Mouse (Mus musculus): ENCODE data around the gene Tcf7l2. TPM values are rescaled to one million over a fixed set of nuclear protein-coding genes. Genes with fewer than 3 reads are reported as not detected.

The Tcf7l2 gene
- polyA plus RNA-seq, 1 experiment from 2014 or later, result 401 TPM

- ATAC-seq (ENCODE audit: low FRiP score) (no peak), DNase-seq (ENCODE audit: low spot score, missing footprints) (no peak)
- Histone ChIP-seq H3K36me3 (ENCODE audit: control insufficient read depth, insufficient read depth, low read length) (no peaks in the 10 kb centered on the region), H3K9me3 (ENCODE audit: control insufficient read depth, low read length) (no peaks in the 10 kb centered on the region), H3K4me3 (ENCODE audit: low read depth, low read length) (no peak overlapping the region), H3K4me2 (no peak overlapping the region), H3K27ac (ENCODE audit: low read depth, low read length) (no peak overlapping the region), H3K9ac (ENCODE audit: low read length) (no peak overlapping the region), H3K4me1 (ENCODE audit: control insufficient read depth, insufficient read depth, low read length) (peaks cover 2% of the 10 kb centered on the region), H3K27me3 (ENCODE audit: control insufficient read depth, insufficient read depth, low read length) (no peaks in the 10 kb centered on the region)
- WGBS, result 91% methylated on average over 9 of the region's 9 CpGs
Measured at GRCm38 (mm10) chr19:55830976-55831559, 89.4 kb downstream of the Tcf7l2 start.

- H3K9me3 ChIP-seq (ENCODE audit: control insufficient read depth, low read length), result no peaks in the 10 kb centered on the region
- no peak overlapping the region for H3K9ac ChIP-seq (ENCODE audit: low read length)
- ATAC-seq (ENCODE audit: low FRiP score) (no peak), DNase-seq (ENCODE audit: low spot score, missing footprints) (no peak)
- no peak overlapping the region for H3K4me2 ChIP-seq
- H3K4me1 ChIP-seq (ENCODE audit: control insufficient read depth, insufficient read depth, low read length), result peaks cover 9% of the 10 kb centered on the region
- WGBS, result 87% methylated on average over 4 of the region's 4 CpGs
- no peak overlapping the region for H3K4me3 ChIP-seq (ENCODE audit: low read depth, low read length)
- no peak overlapping the region for H3K27ac ChIP-seq (ENCODE audit: low read depth, low read length)
- no peaks in the 10 kb centered on the region for H3K27me3 ChIP-seq (ENCODE audit: control insufficient read depth, insufficient read depth, low read length)
- no peaks in the 10 kb centered on the region for H3K36me3 ChIP-seq (ENCODE audit: control insufficient read depth, insufficient read depth, low read length)
Measured at GRCm38 (mm10) chr19:55832122-55832521, 90.5 kb downstream of the Tcf7l2 start.

- Histone ChIP-seq H3K4me2 (no peak overlapping the region), H3K36me3 (ENCODE audit: control insufficient read depth, insufficient read depth, low read length) (no peaks in the 10 kb centered on the region), H3K4me1 (ENCODE audit: control insufficient read depth, insufficient read depth, low read length) (peaks cover 25% of the 10 kb centered on the region), H3K27ac (ENCODE audit: low read depth, low read length) (no peak overlapping the region), H3K27me3 (ENCODE audit: control insufficient read depth, insufficient read depth, low read length) (no peaks in the 10 kb centered on the region), H3K9me3 (ENCODE audit: control insufficient read depth, low read length) (no peaks in the 10 kb centered on the region), H3K4me3 (ENCODE audit: low read depth, low read length) (no peak overlapping the region), H3K9ac (ENCODE audit: low read length) (no peak overlapping the region)
- ATAC-seq (ENCODE audit: low FRiP score) (no peak), DNase-seq (ENCODE audit: low spot score, missing footprints) (no peak)
- WGBS, result 96% methylated on average over 4 of the region's 4 CpGs
Measured at GRCm38 (mm10) chr19:55833807-55834385, 92.3 kb downstream of the Tcf7l2 start.

- H3K9ac ChIP-seq (ENCODE audit: low read length), result no peak overlapping the region; the same call in 1 of the 2 replicates
- peak; percentile 41; the same call in 1 of the 2 replicates for ATAC-seq (ENCODE audit: low FRiP score)
- DNase-seq (ENCODE audit: low spot score, missing footprints), result no peak
- 73% methylated on average over 5 of the region's 5 CpGs for WGBS
- H3K4me1 ChIP-seq (ENCODE audit: control insufficient read depth, insufficient read depth, low read length), result peaks cover 34% of the 10 kb centered on the region
- H3K27me3 ChIP-seq (ENCODE audit: control insufficient read depth, insufficient read depth, low read length), result no peaks in the 10 kb centered on the region
- no peaks in the 10 kb centered on the region for H3K36me3 ChIP-seq (ENCODE audit: control insufficient read depth, insufficient read depth, low read length)
- no peak overlapping the region; the same call in 1 of the 2 replicates for H3K27ac ChIP-seq (ENCODE audit: low read depth, low read length)
- no peaks in the 10 kb centered on the region for H3K9me3 ChIP-seq (ENCODE audit: control insufficient read depth, low read length)
- H3K4me3 ChIP-seq (ENCODE audit: low read depth, low read length), result no peak overlapping the region
- no peak overlapping the region for H3K4me2 ChIP-seq
Measured at GRCm38 (mm10) chr19:55836930-55837687, 95.5 kb downstream of the Tcf7l2 start.

GRCm38 (mm10) chr19:55837924-55838323 is 96.3 kb downstream of the Tcf7l2 start:
- H3K9me3 ChIP-seq (ENCODE audit: control insufficient read depth, low read length), result no peaks in the 10 kb centered on the region
- 3% methylated on average over 9 of the region's 9 CpGs for WGBS
- no peak overlapping the region for H3K9ac ChIP-seq (ENCODE audit: low read length)
- H3K4me2 ChIP-seq, result peak overlapping the region; percentile 17; the same call in 1 of the 2 replicates
- peaks cover 34% of the 10 kb centered on the region for H3K4me1 ChIP-seq (ENCODE audit: control insufficient read depth, insufficient read depth, low read length)
- no peaks in the 10 kb centered on the region for H3K27me3 ChIP-seq (ENCODE audit: control insufficient read depth, insufficient read depth, low read length)
- H3K27ac ChIP-seq (ENCODE audit: low read depth, low read length), result no peak overlapping the region; the same call in 1 of the 2 replicates
- ATAC-seq (ENCODE audit: low FRiP score) (peak; percentile 71), DNase-seq (ENCODE audit: low spot score, missing footprints) (peak; percentile 94)
- no peaks in the 10 kb centered on the region for H3K36me3 ChIP-seq (ENCODE audit: control insufficient read depth, insufficient read depth, low read length)
- H3K4me3 ChIP-seq (ENCODE audit: low read depth, low read length), result no peak overlapping the region

GRCm38 (mm10) chr19:55838389-55839035 is 96.9 kb downstream of the Tcf7l2 start:
- Histone ChIP-seq H3K9ac (ENCODE audit: low read length) (no peak overlapping the region), H3K27me3 (ENCODE audit: control insufficient read depth, insufficient read depth, low read length) (no peaks in the 10 kb centered on the region)

GRCm38 (mm10) chr19:55839036-55839555 is 97.5 kb downstream of the Tcf7l2 start:
- H3K4me2 ChIP-seq, result no peak overlapping the region
- no peaks in the 10 kb centered on the region for H3K36me3 ChIP-seq (ENCODE audit: control insufficient read depth, insufficient read depth, low read length)
- 78% methylated on average over 10 of the region's 10 CpGs for WGBS
- H3K4me1 ChIP-seq (ENCODE audit: control insufficient read depth, insufficient read depth, low read length), result peaks cover 34% of the 10 kb centered on the region
- H3K27me3 ChIP-seq (ENCODE audit: control insufficient read depth, insufficient read depth, low read length), result no peaks in the 10 kb centered on the region
- H3K27ac ChIP-seq (ENCODE audit: low read depth, low read length), result peak overlapping the region; percentile 13; the same call in 1 of the 2 replicates
- H3K9me3 ChIP-seq (ENCODE audit: control insufficient read depth, low read length), result no peaks in the 10 kb centered on the region
- no peak for ATAC-seq (ENCODE audit: low FRiP score)
- H3K4me3 ChIP-seq (ENCODE audit: low read depth, low read length), result no peak overlapping the region
- DNase-seq (ENCODE audit: low spot score, missing footprints), result no peak
- no peak overlapping the region for H3K9ac ChIP-seq (ENCODE audit: low read length)

More at GRCm38 (mm10) chr19:55838389-55839035, 96.9 kb downstream of the Tcf7l2 start:
- 51% methylated on average over 5 of the region's 5 CpGs for WGBS
- Histone ChIP-seq H3K36me3 (ENCODE audit: control insufficient read depth, insufficient read depth, low read length) (no peaks in the 10 kb centered on the region), H3K4me2 (no peak overlapping the region), H3K4me1 (ENCODE audit: control insufficient read depth, insufficient read depth, low read length) (peaks cover 34% of the 10 kb centered on the region), H3K27ac (ENCODE audit: low read depth, low read length) (peak overlapping the region; percentile 41), H3K9me3 (ENCODE audit: control insufficient read depth, low read length) (no peaks in the 10 kb centered on the region), H3K4me3 (ENCODE audit: low read depth, low read length) (no peak overlapping the region)
- no peak for ATAC-seq (ENCODE audit: low FRiP score)
- DNase-seq (ENCODE audit: low spot score, missing footprints), result no peak

- DNase-seq (ENCODE audit: low spot score, missing footprints), result no peak
Measured at GRCm38 (mm10) chr19:55840499-55841121, 99.0 kb downstream of the Tcf7l2 start.

More at GRCm38 (mm10) chr19:55840499-55841121, 99.0 kb downstream of the Tcf7l2 start:
- Histone ChIP-seq H3K4me3 (ENCODE audit: low read depth, low read length) (no peak overlapping the region), H3K27ac (ENCODE audit: low read depth, low read length) (no peak overlapping the region), H3K36me3 (ENCODE audit: control insufficient read depth, insufficient read depth, low read length) (no peaks in the 10 kb centered on the region), H3K27me3 (ENCODE audit: control insufficient read depth, insufficient read depth, low read length) (no peaks in the 10 kb centered on the region), H3K4me1 (ENCODE audit: control insufficient read depth, insufficient read depth, low read length) (peaks cover 39% of the 10 kb centered on the region), H3K9me3 (ENCODE audit: control insufficient read depth, low read length) (no peaks in the 10 kb centered on the region), H3K4me2 (no peak overlapping the region), H3K9ac (ENCODE audit: low read length) (no peak overlapping the region)
- 77% methylated on average over 10 of the region's 10 CpGs for WGBS
- no peak for ATAC-seq (ENCODE audit: low FRiP score)

Measured in midbrain, embryonic 11.5 days (tissue).